Mouse (Mus musculus) liver, embryonic 18 days (tissue): ENCODE data around the gene Spink4. TPM values are rescaled to one million over a fixed set of nuclear protein-coding genes. Genes with fewer than 3 reads are reported as not detected.

ENCODE experiments used
- polyA plus RNA-seq: library from polyadenylated mRNA; depleted of rRNA; stranded (reverse); fragments of >200 nt; gene quantifications from 2 replicates; pipeline ENCODE4 v1.2.3, GENCODE M21; 2012; rRNA removed

Gene Spink4
- polyA plus RNA-seq = 0.59 and 1.0 TPM in 2 replicates

DNA sequence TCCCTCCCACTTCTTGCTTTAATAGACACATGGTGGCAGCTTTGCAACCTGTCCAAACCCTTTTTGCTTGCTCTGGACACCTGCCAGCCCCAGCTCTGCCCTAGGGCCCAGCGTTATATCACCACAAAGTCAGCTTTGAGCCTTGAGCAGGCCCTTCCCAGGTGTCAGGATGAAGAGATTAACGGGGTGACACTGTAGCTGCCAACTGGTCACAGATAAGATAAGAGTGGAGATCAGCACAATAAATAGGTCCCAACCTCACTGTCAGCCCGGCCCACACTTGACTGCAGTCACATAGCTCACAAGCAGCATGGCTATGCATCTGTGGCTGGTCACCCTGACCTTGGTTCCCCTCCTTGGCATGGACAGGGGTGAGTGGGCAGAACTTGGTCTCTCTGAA is at the start of gene Spink4:
Spink4 (plus strand) TSS at position 268 of the 400 bp plus-strand sequence.

GRCm38 (mm10) chr4:40948160-40948708 is 28.4 kb downstream of the Spink4 start, which contains the start of the genes Bag1 and Chmp5:
Gene Bag1 (minus strand): TSS chr4:40948294.
Gene Chmp5 (plus strand): TSS chr4:40948407.

DNA sequence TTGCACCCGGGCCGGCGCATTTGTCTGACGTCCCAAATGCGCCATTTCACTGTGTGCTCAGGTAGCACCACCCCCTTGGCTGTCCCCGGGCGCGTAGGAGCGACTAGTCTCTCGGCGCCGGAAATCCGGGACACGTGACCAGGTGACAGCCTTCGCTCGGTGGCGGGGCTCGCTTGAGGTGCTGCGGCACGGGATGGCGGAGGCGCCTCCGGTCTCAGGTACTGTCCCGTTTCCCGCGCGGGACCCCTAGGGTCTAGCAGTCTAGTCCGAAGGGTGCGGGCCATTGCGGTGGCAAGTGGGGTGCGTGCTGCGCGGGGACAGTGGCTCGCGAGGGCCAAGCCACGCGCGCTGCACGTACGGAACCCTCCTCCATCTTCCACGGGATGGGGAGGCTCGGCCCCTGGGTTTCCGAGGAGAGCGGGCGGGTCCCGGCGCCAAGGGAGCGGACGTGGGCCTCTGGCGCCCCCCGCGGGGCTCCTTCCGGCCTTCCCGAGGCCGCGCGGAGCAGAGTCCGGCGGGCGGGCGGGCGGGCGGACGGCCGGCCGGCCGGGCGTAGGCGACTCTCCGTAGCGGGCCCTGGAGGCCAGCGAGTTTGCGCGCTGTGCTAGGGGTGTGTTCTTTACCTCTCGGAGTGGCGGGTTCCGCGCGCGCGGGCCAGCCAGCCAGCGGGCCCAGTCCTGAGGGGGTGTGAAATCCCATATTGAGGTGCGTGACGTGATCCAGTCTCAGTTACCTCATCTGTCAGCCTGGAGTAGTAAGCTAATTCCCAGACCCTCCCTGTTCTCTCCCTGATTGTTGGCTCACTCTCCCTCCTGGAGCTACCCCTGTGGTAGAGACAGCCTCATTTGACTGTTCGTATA is 51.2 kb downstream of the Spink4 start, which contains the start of gene Nfx1:
Nfx1 (plus strand) TSS at position 65 of the 860 bp plus-strand sequence.

Other genes with a start within 250 kb of the Spink4 start
- gene Aptx, start 216.9 kb upstream of the Spink4 start, polyA plus RNA-seq = 4.5 and 5.2 TPM in 2 replicates
- gene Dnaja1, start 197.9 kb upstream of the Spink4 start, polyA plus RNA-seq = 26.8 and 32.6 TPM in 2 replicates
- 33.3 and 34.6 TPM in 2 replicates for gene Smu1, start 162.1 kb upstream of the Spink4 start, polyA plus RNA-seq
- gene B4galt1, start 66.0 kb upstream of the Spink4 start, polyA plus RNA-seq = 19.4 and 23.6 TPM in 2 replicates
- 47.0 and 48.2 TPM in 2 replicates for gene Bag1, start 28.2 kb downstream of the Spink4 start, polyA plus RNA-seq
- 30.9 and 31.1 TPM in 2 replicates for gene Chmp5, start 28.4 kb downstream of the Spink4 start, polyA plus RNA-seq
- gene Nfx1, start 50.9 kb downstream of the Spink4 start, polyA plus RNA-seq = 20.6 and 23.4 TPM in 2 replicates
- gene Aqp7, start 128.1 kb downstream of the Spink4 start, polyA plus RNA-seq = 1.0 and 1.2 TPM in 2 replicates
- 8.9 and 10.4 TPM in 2 replicates for gene Aqp3, start 178.1 kb downstream of the Spink4 start, polyA plus RNA-seq
- 5.4 and 6.6 TPM in 2 replicates for gene Nol6, start 204.4 kb downstream of the Spink4 start, polyA plus RNA-seq
- gene Ube2r2, start 215.7 kb downstream of the Spink4 start, polyA plus RNA-seq = 49.8 and 63.0 TPM in 2 replicates